Mouse (Mus musculus): Measurements from ENCODE around the gene Tns4.

The Tns4 gene

GRCm38 (mm10) chr11:99043632-99044031, 45.5 kb downstream of the Tns4 start:
- no peak for DNase-seq

GRCm38 (mm10) chr11:99042834-99043431, 46.2 kb downstream of the Tns4 start:
- no peak for DNase-seq

- DNase-seq = no peak
These were observed 47.0 kb downstream of the Tns4 start for GRCm38 (mm10) chr11:99041841-99042780.

- peak in 1 of 2 experiments; percentile 40 for DNase-seq
These were observed 47.9 kb downstream of the Tns4 start, which contains the start of gene Igfbp4 for GRCm38 (mm10) chr11:99041051-99041729. TSS of gene Igfbp4 (plus strand) at chr11:99041244.

- DNase-seq = no peak
These were observed 48.6 kb downstream of the Tns4 start for GRCm38 (mm10) chr11:99040346-99040974.

- peak; percentile 47 to 73 for DNase-seq
These were observed 49.3 kb downstream of the Tns4 start for GRCm38 (mm10) chr11:99039782-99040181.

GRCm38 (mm10) chr11:99036254-99036653, 52.9 kb downstream of the Tns4 start:
- DNase-seq = no peak

GRCm38 (mm10) chr11:99035350-99035749, 53.8 kb downstream of the Tns4 start:
- no peak for DNase-seq

- DNase-seq = no peak
These were observed 62.1 kb downstream of the Tns4 start for GRCm38 (mm10) chr11:99026899-99027440.

GRCm38 (mm10) chr11:99025878-99026277, 63.2 kb downstream of the Tns4 start:
- no peak for DNase-seq

GRCm38 (mm10) chr11:99024468-99025134, 64.5 kb downstream of the Tns4 start:
- DNase-seq = no peak

GRCm38 (mm10) chr11:99023500-99024467, 65.3 kb downstream of the Tns4 start, which contains the start of gene Top2a:
TSS of gene Top2a (minus strand) at chr11:99024189.
- peak; percentile 81 to 89 for DNase-seq

- DNase-seq = no peak
These were observed 66.0 kb downstream of the Tns4 start for GRCm38 (mm10) chr11:99023094-99023493.

- no peak for DNase-seq
These were observed 66.6 kb downstream of the Tns4 start for GRCm38 (mm10) chr11:99022384-99022933.

- DNase-seq = no peak
These were observed 69.3 kb downstream of the Tns4 start for GRCm38 (mm10) chr11:99019844-99020243.
